Mouse (Mus musculus): Measurements from ENCODE around the gene Msrb3.

GRCm38 (mm10) chr10:120794391-120794817 lies 104.5 kb downstream of the Msrb3 start:
- TF ChIP-seq EP300 (IDR thresholded peaks at IDR 0.05; ENCODE audit: low read depth) (no peak), CTCF (IDR thresholded peaks at IDR 0.05; ENCODE audit: low read depth) (no peak)
